Comparison of ENCODE assay signal across 9 mouse cellular contexts in genomic region chr16:4469599-4470352, GRCm38 (mm10). TPM values are rescaled to one million over a fixed set of nuclear protein-coding genes. Genes with fewer than 3 reads are reported as not detected.
A peak's percentile ranks its signal among the peaks of the same experiment; 100 is the strongest.
DNase-seq lines count a peak whose midpoint lies in the region; ATAC-seq lines count a peak whose summit lies in the region.
"Had no signal": no experiment of that assay in that cellular context is flagged by ENCODE, and none has a peak within 500 bp of the region (broad histone marks: within the 10 kb centered on the region; RNA-seq: fewer than 3 reads in every experiment).

No protein-coding gene starts in this region.

- H3K27ac ChIP-seq in kidney, embryonic 15.5 days: no peak overlapping the region
- H3K27ac ChIP-seq in intestine, embryonic 16.5 days (ENCODE audit: low read length): peak overlapping the region; percentile 64
- H3K27ac ChIP-seq in midbrain, embryonic 15.5 days: no peak overlapping the region
- H3K27ac ChIP-seq in hindbrain, embryonic 16.5 days (ENCODE audit: low read depth, low read length): no peak overlapping the region
- H3K27ac ChIP-seq: limb, embryonic 10.5 days had no signal

- no peak overlapping the region for H3K4me2 ChIP-seq in kidney, embryonic 15.5 days
- no peak overlapping the region for H3K4me2 ChIP-seq in intestine, embryonic 16.5 days (ENCODE audit: low read depth, low read length)
- H3K4me2 ChIP-seq in midbrain, embryonic 15.5 days: no peak overlapping the region
- H3K4me2 ChIP-seq in hindbrain, embryonic 16.5 days (ENCODE audit: low read length): no peak overlapping the region

- H3K9ac ChIP-seq in kidney, embryonic 15.5 days: no peak overlapping the region
- no peak overlapping the region for H3K9ac ChIP-seq in intestine, embryonic 16.5 days (ENCODE audit: low read depth, low read length)
- no peak overlapping the region for H3K9ac ChIP-seq in midbrain, embryonic 15.5 days
- H3K9ac ChIP-seq in hindbrain, embryonic 16.5 days (ENCODE audit: low read depth, low read length): no peak overlapping the region

- H3K4me1 ChIP-seq in kidney, embryonic 15.5 days: peaks cover 8% of the 10 kb centered on the region; the same call in 1 of the 2 replicates
- 0 out of 2 replicates have a peak, but pooled peaks cover 3% of the 10 kb centered on the region for H3K4me1 ChIP-seq in intestine, embryonic 16.5 days (ENCODE audit: control insufficient read depth, insufficient read depth, low read length)
- peaks cover 5% of the 10 kb centered on the region for H3K4me1 ChIP-seq in midbrain, embryonic 15.5 days
- H3K4me1 ChIP-seq in hindbrain, embryonic 16.5 days (ENCODE audit: control insufficient read depth, insufficient read depth, low read depth, low read length): peaks cover 2% of the 10 kb centered on the region; the same call in 1 of the 2 replicates

- peak; percentile 55 to 60 for DNase-seq in kidney, adult 8-10 months
- DNase-seq in 3T3-L1 (ENCODE audit: low read depth, low spot score) (peak; percentile 81), MN1 (ENCODE audit: low spot score) (peak; percentile 45)
- DNase-seq in cerebellum, postnatal 25 days: no peak

- H3K4me3 ChIP-seq in kidney, embryonic 15.5 days (replicated peaks): no peak overlapping the region
- no peak overlapping the region for H3K4me3 ChIP-seq in intestine, embryonic 16.5 days (ENCODE audit: low read length)
- no peak overlapping the region for H3K4me3 ChIP-seq in midbrain, embryonic 15.5 days
- H3K4me3 ChIP-seq in hindbrain, embryonic 16.5 days (ENCODE audit: low read length): no peak overlapping the region
- H3K4me3 ChIP-seq: limb, embryonic 10.5 days had no signal

- H3K9me3 ChIP-seq in kidney, embryonic 15.5 days (replicated peaks): no peaks in the 10 kb centered on the region
- H3K9me3 ChIP-seq in intestine, embryonic 16.5 days (ENCODE audit: control insufficient read depth, low read length): no peaks in the 10 kb centered on the region
- H3K9me3 ChIP-seq in midbrain, embryonic 15.5 days: no peaks in the 10 kb centered on the region
- H3K9me3 ChIP-seq in hindbrain, embryonic 16.5 days (ENCODE audit: control insufficient read depth, low read length): no peaks in the 10 kb centered on the region
- H3K9me3 ChIP-seq: limb, embryonic 10.5 days had no signal

- no peaks in the 10 kb centered on the region for H3K36me3 ChIP-seq in kidney, embryonic 15.5 days
- H3K36me3 ChIP-seq in intestine, embryonic 16.5 days (ENCODE audit: control insufficient read depth, insufficient read depth, low read length): no peaks in the 10 kb centered on the region
- H3K36me3 ChIP-seq in midbrain, embryonic 15.5 days (replicated peaks): no peaks in the 10 kb centered on the region
- H3K36me3 ChIP-seq in hindbrain, embryonic 16.5 days (ENCODE audit: control insufficient read depth, insufficient read depth, low read length): no peaks in the 10 kb centered on the region
- H3K36me3 ChIP-seq: limb, embryonic 10.5 days had no signal

- WGBS in kidney, embryonic 15.5 days: 55% methylated on average over 10 of the region's 10 CpGs
- 48% methylated on average over 10 of the region's 10 CpGs for WGBS in intestine, embryonic 16.5 days
- 71% methylated on average over 10 of the region's 10 CpGs for WGBS in midbrain, embryonic 15.5 days
- 70% methylated on average over 10 of the region's 10 CpGs for WGBS in hindbrain, embryonic 16.5 days

- H3K27me3 ChIP-seq in kidney, embryonic 15.5 days: no peaks in the 10 kb centered on the region
- H3K27me3 ChIP-seq in intestine, embryonic 16.5 days (replicated peaks; ENCODE audit: control insufficient read depth, insufficient read depth, low read length): no peaks in the 10 kb centered on the region
- H3K27me3 ChIP-seq in midbrain, embryonic 15.5 days (replicated peaks): no peaks in the 10 kb centered on the region
- H3K27me3 ChIP-seq in hindbrain, embryonic 16.5 days (replicated peaks; ENCODE audit: control insufficient read depth, insufficient read depth, low read length): no peaks in the 10 kb centered on the region

- no peak for ATAC-seq in kidney, embryonic 15.5 days (replicated peaks; ENCODE audit: low FRiP score)
- ATAC-seq in intestine, embryonic 16.5 days: peak; percentile 87
- no peak for ATAC-seq in midbrain, embryonic 15.5 days (replicated peaks)
- ATAC-seq in hindbrain, embryonic 16.5 days: no peak

RNA-seq across cellular contexts. Expression of gene Adcy9, which starts 49.5 kb away (rescaled TPM):
- polyA plus RNA-seq in kidney, embryonic 15.5 days (2015; fragmentation: Nextera tagmentation; extraction: Ambion mirVana): 1.2 TPM in 2 replicates
- 1.2 and 1.3 TPM in 2 replicates for polyA plus RNA-seq in intestine, embryonic 16.5 days (2015; fragmentation: Nextera tagmentation; extraction: Ambion mirVana)
- polyA plus RNA-seq in midbrain, embryonic 15.5 days (2015; fragmentation: Nextera tagmentation; extraction: Ambion mirVana): 4.2 and 4.6 TPM in 2 replicates
- polyA plus RNA-seq in hindbrain, embryonic 16.5 days (2015; fragmentation: Nextera tagmentation; extraction: Ambion mirVana): 4.0 and 5.0 TPM in 2 replicates

Comparison
In these comparisons a context has a peak if more than half of its experiments do, and no peak if none do; other contexts are left out.
1. DNase-seq: peak in kidney, adult 8-10 months (2 of 2), 3T3-L1 (single experiment) and MN1 (single experiment); none in cerebellum, postnatal 25 days (0 of 2).